Mouse (Mus musculus): Measurements from ENCODE around the gene Runx1. TPM values are rescaled to one million over a fixed set of nuclear protein-coding genes. Genes with fewer than 3 reads are reported as not detected.

Gene Runx1
- polyA plus RNA-seq, 1 experiment: 87.4 TPM

DNA sequence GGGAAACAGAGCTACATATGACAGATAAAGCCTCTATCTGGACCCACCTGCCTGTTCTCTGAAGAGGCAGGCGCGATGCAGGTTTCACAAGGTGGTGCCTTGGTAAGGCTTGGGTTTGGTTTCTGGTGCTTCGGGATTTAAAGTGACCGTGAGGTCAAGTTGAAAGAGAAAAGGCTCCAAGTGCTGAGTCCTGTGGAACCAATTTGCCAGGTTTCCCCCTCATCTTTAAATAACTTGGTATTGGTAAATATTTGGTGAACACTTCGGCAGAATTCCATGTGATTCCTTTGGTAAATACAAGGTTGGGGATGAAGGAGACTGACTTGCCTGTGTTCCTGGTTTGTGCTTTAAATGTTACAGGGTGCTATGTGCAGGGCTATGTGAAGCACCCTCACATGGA is 169.2 kb downstream of the Runx1 start:
- Histone ChIP-seq H3K36me3 (ENCODE audit: control insufficient read depth, insufficient read depth, low read length) (peaks cover 48% of the 10 kb centered on the region), H3K4me1 (replicated peaks; ENCODE audit: control insufficient read depth, insufficient read depth, low read length) (peaks cover 8% of the 10 kb centered on the region), H3K27ac (ENCODE audit: control insufficient read depth, insufficient read depth, low read length) (no peak overlapping the region), H3K4me3 (ENCODE audit: control insufficient read depth, insufficient read depth, low read length) (no peak overlapping the region), H3K27me3 (ENCODE audit: control insufficient read depth, insufficient read depth, low read length) (no peaks in the 10 kb centered on the region)
- DNase-seq: no peak
- 98% methylated on average over 5 of the region's 5 CpGs for WGBS
- TF ChIP-seq POLR2A (IDR thresholded peaks at IDR 0.05; ENCODE audit: control insufficient read depth, extremely low read depth, insufficient read depth, low read length, poor library complexity): no peak
- TF ChIP-seq CTCF (IDR thresholded peaks at IDR 0.05; ENCODE audit: borderline replicate concordance, control insufficient read depth, extremely low read depth, insufficient read depth, low read length, poor library complexity): no peak

DNA sequence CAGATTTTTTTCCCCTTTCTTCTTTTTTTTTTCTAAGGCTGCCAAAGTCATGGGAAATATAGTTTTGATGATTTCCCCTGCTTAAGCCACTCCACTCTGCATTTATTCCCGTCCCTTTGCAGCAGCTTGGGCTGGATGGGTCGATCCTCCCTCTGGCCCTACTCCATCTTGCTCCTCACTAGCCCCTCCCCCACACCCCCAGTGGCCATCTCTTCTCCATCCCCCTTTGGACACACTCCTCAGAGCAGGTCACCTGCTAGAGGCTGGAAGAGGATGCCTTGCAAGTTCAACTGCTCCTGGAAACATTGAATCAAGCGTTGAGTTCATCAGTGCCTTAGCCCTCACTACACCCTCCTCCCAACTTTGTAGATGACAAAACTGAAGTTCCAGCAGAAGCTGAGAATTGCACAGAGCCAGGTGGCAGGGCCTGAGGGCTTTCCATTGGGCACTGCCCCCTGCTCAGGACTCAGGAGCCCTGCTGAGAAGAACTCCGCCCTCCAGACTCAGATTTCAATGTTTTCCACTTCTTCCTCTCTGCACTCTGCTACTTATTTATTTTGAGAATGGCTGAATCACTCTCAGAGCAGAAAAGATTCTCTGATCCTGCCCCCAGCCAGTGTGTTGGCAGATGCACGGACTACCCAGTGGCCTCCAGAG is 171.5 kb downstream of the Runx1 start:
- Histone ChIP-seq H3K36me3 (ENCODE audit: control insufficient read depth, insufficient read depth, low read length) (peaks cover 29% of the 10 kb centered on the region), H3K27ac (ENCODE audit: control insufficient read depth, insufficient read depth, low read length) (no peak overlapping the region), H3K4me1 (replicated peaks; ENCODE audit: control insufficient read depth, insufficient read depth, low read length) (peaks cover 8% of the 10 kb centered on the region), H3K27me3 (ENCODE audit: control insufficient read depth, insufficient read depth, low read length) (no peaks in the 10 kb centered on the region), H3K4me3 (ENCODE audit: control insufficient read depth, insufficient read depth, low read length) (no peak overlapping the region)
- no peak for DNase-seq
- WGBS: 80% methylated on average over 5 of the region's 5 CpGs
- TF ChIP-seq CTCF (IDR thresholded peaks at IDR 0.05; ENCODE audit: borderline replicate concordance, control insufficient read depth, extremely low read depth, insufficient read depth, low read length, poor library complexity): no peak
- TF ChIP-seq POLR2A (IDR thresholded peaks at IDR 0.05; ENCODE audit: control insufficient read depth, extremely low read depth, insufficient read depth, low read length, poor library complexity): no peak

DNA sequence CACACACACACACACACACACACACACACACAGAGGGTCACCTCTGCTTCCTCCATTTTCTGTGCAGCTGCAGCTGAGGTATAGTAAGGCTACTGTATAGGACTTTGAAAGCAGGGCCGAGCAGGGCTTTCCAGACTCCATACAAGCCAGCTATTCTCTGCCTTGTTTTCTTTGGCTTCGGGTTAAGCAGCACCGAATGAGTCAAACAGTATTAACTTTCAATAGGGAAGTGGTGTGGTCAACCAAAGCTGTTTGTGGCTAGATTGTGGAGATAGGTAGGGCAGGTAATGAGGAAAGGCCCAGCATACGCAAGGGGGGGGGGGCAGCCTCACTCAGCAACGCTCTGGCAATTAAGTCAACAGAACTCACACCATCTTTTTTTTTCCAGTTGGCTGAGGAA is 172.1 kb downstream of the Runx1 start:
- H3K4me1 ChIP-seq (replicated peaks; ENCODE audit: control insufficient read depth, insufficient read depth, low read length): peaks cover 10% of the 10 kb centered on the region

DNA sequence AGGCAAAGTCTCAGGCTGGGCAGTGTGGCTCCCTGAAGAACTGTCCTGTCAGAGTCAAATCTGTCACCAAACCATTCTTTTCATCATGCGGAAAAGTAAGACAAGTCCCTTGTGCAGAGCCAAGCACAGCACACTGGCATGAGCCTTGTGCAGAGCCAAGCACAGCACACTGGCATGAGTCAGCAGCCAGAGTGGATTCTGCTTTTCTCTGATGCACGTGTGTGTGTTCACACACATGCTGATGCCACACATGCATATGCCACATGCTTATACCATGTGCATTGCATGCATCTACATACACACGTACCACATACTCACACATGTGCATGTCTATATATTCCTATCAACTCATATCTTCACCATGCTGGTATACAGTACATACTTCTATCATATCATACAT is 174.7 kb downstream of the Runx1 start:
- H3K4me3 ChIP-seq (ENCODE audit: control insufficient read depth, insufficient read depth, low read length): no peak overlapping the region

More for the DNA sequence above, 172.1 kb downstream of the Runx1 start:
- H3K36me3 ChIP-seq (ENCODE audit: control insufficient read depth, insufficient read depth, low read length): peaks cover 27% of the 10 kb centered on the region
- no peak overlapping the region for H3K27ac ChIP-seq (ENCODE audit: control insufficient read depth, insufficient read depth, low read length)
- 37% methylated on average over 5 of the region's 5 CpGs for WGBS
- TF ChIP-seq CTCF (IDR thresholded peaks at IDR 0.05; ENCODE audit: borderline replicate concordance, control insufficient read depth, extremely low read depth, insufficient read depth, low read length, poor library complexity) (no peak), POLR2A (IDR thresholded peaks at IDR 0.05; ENCODE audit: control insufficient read depth, extremely low read depth, insufficient read depth, low read length, poor library complexity) (no peak)
- no peak overlapping the region for H3K4me3 ChIP-seq (ENCODE audit: control insufficient read depth, insufficient read depth, low read length)
- no peaks in the 10 kb centered on the region for H3K27me3 ChIP-seq (ENCODE audit: control insufficient read depth, insufficient read depth, low read length)
- DNase-seq: no peak

DNA sequence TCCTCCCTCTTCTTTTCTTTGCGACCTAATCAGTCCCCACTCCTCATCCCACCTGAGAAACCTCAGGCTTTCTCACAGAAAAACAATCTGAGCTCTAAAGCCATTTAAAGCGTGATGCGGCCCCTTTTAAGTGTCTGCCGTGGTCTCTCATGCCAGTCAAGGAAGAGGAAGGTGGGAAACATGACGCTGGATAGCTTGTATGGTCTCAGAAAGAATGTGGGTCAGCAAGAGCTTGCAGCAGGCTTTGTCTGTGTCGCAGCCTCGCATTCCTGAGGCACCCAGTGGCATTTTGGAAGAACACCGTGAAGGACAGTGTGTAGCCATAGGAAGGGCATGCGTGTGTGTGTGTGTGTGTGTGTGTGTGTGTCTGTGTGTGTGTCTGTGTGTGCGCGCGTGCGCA is 179.8 kb downstream of the Runx1 start:
- H3K36me3 ChIP-seq (ENCODE audit: control insufficient read depth, insufficient read depth, low read length): peaks cover 17% of the 10 kb centered on the region; the same call in 1 of the 2 replicates
- TF ChIP-seq CTCF (IDR thresholded peaks at IDR 0.05; ENCODE audit: borderline replicate concordance, control insufficient read depth, extremely low read depth, insufficient read depth, low read length, poor library complexity) (no peak), POLR2A (IDR thresholded peaks at IDR 0.05; ENCODE audit: control insufficient read depth, extremely low read depth, insufficient read depth, low read length, poor library complexity) (no peak)
- no peak for DNase-seq
- 78% methylated on average over 13 of the region's 13 CpGs for WGBS
- H3K27ac ChIP-seq (ENCODE audit: control insufficient read depth, insufficient read depth, low read length): no peak overlapping the region
- no peak overlapping the region for H3K4me3 ChIP-seq (ENCODE audit: control insufficient read depth, insufficient read depth, low read length)
- no peaks in the 10 kb centered on the region for H3K27me3 ChIP-seq (ENCODE audit: control insufficient read depth, insufficient read depth, low read length)
- peaks cover 44% of the 10 kb centered on the region for H3K4me1 ChIP-seq (replicated peaks; ENCODE audit: control insufficient read depth, insufficient read depth, low read length)

More for the DNA sequence above, 174.7 kb downstream of the Runx1 start:
- H3K27me3 ChIP-seq (ENCODE audit: control insufficient read depth, insufficient read depth, low read length): no peaks in the 10 kb centered on the region
- H3K36me3 ChIP-seq (ENCODE audit: control insufficient read depth, insufficient read depth, low read length): peaks cover 10% of the 10 kb centered on the region
- H3K4me1 ChIP-seq (replicated peaks; ENCODE audit: control insufficient read depth, insufficient read depth, low read length): peaks cover 16% of the 10 kb centered on the region
- over 99% methylated on average over 3 of the region's 3 CpGs for WGBS
- no peak overlapping the region for H3K27ac ChIP-seq (ENCODE audit: control insufficient read depth, insufficient read depth, low read length)
- no peak for TF ChIP-seq CTCF (IDR thresholded peaks at IDR 0.05; ENCODE audit: borderline replicate concordance, control insufficient read depth, extremely low read depth, insufficient read depth, low read length, poor library complexity)
- TF ChIP-seq POLR2A (IDR thresholded peaks at IDR 0.05; ENCODE audit: control insufficient read depth, extremely low read depth, insufficient read depth, low read length, poor library complexity): no peak
- no peak for DNase-seq

DNA sequence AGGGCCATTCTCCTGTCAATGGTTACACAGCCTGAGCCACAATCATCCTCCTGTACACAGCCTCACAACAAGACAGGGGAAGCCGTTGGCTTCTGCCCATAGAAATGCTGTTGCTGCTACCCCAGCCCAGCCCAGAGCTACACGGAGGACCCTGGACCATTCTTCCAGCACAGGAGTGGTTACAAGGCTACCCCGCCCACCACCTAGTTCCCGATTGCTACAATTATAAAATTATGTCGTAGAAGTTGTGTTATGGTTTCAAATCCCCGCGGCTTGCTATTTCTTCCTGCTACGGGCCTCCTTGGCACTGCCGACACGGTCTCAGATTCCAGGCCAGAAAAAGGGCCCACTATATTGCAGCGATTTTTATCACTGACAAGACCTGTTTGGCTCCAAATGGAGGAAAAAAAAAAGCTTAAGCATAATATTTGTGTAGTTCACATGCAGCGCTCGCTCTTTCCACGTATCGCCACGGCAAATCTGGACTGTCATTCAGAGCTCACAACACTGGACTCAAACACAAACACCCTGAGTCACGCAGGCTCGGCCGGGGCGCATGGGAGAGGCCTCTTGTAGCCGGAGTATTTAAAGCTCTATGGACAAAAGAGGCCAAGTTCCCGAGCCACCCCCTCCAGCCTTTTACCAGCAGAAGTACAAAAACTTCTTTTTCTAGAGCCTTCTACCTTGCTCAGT is 180.4 kb downstream of the Runx1 start:
- Histone ChIP-seq H3K27me3 (ENCODE audit: control insufficient read depth, insufficient read depth, low read length) (no peaks in the 10 kb centered on the region), H3K36me3 (ENCODE audit: control insufficient read depth, insufficient read depth, low read length) (peaks cover 17% of the 10 kb centered on the region; the same call in 1 of the 2 replicates), H3K27ac (ENCODE audit: control insufficient read depth, insufficient read depth, low read length) (peak overlapping the region; percentile 75), H3K4me1 (replicated peaks; ENCODE audit: control insufficient read depth, insufficient read depth, low read length) (peaks cover 48% of the 10 kb centered on the region), H3K4me3 (ENCODE audit: control insufficient read depth, insufficient read depth, low read length) (no peak overlapping the region)
- no peak for TF ChIP-seq CTCF (IDR thresholded peaks at IDR 0.05; ENCODE audit: borderline replicate concordance, control insufficient read depth, extremely low read depth, insufficient read depth, low read length, poor library complexity)
- TF ChIP-seq POLR2A (IDR thresholded peaks at IDR 0.05; ENCODE audit: control insufficient read depth, extremely low read depth, insufficient read depth, low read length, poor library complexity): no peak
- DNase-seq: no peak
- WGBS: 86% methylated on average over 22 of the region's 22 CpGs
